Mouse (Mus musculus) ZHBTc4 (cell line): Measurements from ENCODE around the gene Kdm1a.
A peak's percentile ranks its signal among the peaks of the same experiment; 100 is the strongest.

Experiments
- DNase-seq: peaks from one replicate; pipeline ENCODE4 v3.0.0-alpha.2; 2011; ENCODE audit warnings: low read depth, low spot score

Kdm1a gene

DNA sequence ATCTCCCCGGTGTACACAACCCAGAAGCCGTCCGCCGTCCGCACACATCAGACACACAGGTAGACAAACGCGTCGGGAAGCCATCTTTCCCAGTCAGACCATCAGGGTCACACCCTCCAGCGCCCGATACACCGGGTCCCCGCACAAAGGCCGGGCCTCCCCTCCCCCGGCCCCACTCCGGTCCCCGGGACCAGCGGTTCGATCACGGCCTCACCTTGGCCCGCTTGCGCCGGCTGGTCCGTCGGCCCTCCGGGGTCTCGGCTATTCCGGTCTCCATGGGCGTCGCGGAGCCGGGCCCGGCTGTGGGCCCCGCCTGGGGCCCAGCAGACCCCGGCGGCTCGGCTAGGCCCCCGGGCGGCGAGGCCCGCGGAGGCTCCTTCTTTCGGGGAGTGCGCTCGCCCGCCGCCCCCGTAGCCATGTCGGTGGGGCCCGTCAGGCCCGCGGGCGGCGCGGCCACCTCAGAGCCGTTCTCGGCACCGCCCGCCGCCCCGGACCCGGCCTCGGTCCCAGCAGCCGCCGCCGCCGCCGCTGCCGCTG, 437 bp downstream of the Kdm1a start:
- DNase-seq = peak; percentile 77

DNA sequence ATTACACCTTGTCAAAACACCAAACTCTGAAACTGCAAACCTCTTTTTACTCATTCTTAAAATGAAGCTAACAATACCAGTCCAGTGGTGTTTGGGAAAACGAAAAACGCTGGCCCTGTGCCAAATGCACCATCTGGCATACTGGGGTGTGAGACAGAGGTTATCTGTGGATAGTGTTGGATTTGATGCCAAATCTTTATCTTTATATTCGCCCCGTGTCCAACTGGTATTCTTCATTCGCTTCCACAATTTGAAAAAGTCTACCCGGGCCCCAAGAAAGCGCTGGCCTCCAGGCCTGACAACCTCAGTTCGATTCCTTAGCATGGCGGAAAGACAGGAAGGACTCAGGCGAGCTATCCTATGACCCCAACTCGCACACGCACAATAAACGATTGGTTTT, 1.0 kb downstream of the Kdm1a start:
- no peak for DNase-seq

DNA sequence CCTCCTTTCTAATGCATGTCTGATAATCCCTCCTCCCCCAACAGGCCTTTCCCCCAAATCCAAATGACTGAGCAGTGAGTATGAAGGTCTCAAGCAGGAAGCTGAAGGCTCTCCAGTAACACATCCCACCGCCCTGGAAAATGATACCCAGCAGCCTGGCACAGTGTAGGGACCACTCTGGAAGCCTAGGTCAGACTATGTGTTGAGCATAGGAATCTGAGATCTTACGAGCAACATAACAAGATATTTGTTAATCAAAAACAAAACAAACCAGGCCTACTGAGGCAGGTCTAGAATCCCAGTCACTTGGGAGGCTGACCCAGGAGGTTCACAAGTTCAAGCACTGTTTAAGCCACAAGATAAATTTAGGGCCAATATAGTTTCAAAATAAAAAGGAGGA, 2.0 kb downstream of the Kdm1a start:
- no peak for DNase-seq

- peak; percentile 82 for DNase-seq
Measured at GRCm38 (mm10) chr4:136599869-136600268, 2.7 kb downstream of the Kdm1a start.

GRCm38 (mm10) chr4:136598268-136598876, 4.2 kb downstream of the Kdm1a start:
- peak; percentile 41 for DNase-seq

DNA sequence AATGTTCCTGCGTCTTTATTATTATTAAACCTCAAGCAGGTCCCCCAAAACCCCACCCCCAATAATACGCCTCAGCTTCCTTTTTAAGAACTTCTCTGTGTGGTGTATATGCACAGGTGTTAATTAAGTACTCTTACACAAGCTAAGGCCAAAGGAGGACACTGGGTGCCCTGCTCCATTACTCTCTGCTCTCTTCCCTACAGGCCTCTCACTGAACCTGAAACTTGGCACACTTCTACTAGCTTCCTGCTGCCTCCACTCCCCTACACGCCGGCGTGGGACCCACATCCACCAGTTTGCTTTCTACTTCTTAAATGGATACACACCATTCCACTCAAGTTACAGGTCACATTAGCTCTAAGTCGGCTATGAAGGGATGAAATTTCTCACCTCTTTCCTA, 7.3 kb downstream of the Kdm1a start:
- no peak for DNase-seq

DNA sequence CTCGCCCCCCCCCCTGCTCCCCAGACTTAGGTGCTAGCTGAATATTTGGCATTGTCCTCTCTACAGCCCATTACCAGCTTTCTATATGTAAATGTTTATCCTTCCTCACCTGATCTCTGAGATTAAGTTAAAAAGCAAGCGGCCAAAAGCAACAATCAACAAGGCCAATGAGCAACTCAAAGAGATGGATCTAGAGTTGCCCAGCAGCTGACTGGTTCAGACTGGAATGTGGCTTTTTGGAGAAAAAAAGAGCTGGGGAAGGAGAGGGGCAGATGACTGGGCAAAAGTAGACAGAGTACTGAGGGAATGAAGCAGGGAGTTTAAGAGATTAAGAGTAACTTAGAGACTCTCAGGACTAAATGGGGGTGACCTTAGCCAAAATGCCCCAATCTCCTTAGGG, 8.5 kb downstream of the Kdm1a start:
- DNase-seq = peak; percentile 73

DNA sequence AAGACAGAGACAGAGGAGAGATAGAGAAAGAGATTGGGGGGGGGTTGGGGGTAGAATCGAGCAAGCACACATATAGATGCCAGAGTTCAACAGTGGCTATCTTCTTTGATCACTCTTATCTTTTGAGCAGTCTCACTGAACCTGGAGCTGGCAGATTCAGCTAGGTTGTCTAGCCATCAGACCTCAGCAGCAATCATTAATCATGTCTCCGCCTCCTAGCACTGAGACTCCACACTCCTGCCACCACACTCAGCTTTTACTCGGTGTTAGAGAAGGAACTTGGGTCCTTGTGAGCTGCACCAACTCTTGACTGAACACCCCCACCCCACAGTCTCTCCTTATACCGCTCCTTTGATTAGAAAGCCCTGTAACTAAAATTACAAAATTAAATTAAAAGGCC, 10.4 kb downstream of the Kdm1a start:
- DNase-seq = no peak

DNA sequence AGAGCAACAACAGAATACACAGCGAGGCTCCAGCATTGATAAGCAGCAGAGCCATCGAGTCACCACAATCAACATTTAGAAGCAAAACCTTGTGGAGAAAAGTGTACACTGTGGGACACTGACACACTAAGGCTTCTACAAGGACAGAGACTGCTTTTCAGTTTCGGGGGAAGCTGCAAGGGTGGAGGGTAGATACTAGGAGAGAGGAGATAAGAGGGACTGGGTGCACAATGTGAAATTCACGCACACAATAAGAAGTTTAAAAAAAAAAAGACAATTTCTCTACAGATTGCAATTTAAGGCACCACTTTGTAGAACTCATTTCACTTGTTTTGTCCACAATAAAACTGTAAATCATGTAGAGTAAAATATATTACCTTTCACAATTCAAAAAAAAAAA, 14.5 kb downstream of the Kdm1a start:
- DNase-seq = no peak

DNA sequence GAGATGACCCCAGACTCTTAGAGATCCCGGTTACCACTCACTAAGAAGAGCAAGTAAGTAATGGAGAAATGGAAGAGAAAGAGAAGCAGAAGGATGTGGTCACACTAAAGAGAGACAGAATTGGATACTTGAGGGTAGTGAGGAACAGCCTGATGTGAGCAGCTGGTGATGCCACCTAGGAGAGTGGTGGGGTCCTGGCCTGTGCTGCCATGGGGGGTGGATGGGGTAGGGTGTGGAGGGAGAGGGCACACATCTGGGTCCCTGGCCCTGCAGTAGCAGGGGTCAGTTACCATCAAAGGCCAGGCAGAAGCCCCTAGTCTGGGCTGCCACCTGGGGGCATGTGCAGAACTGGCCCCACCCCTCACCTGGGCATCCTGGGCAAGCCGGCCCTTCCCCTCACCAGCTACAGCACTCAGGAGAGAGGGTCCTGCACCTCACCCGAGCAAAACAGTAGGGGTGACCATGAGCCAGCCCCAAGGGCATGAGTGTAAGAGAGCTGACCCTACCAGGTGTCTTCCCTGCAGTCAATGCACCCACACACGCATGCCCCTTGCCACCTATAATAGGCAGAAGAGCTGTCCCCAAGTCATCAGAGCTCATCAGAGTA, 15.2 kb downstream of the Kdm1a start:
- DNase-seq = no peak

GRCm38 (mm10) chr4:136581885-136582284, 20.6 kb downstream of the Kdm1a start:
- DNase-seq = no peak

DNA sequence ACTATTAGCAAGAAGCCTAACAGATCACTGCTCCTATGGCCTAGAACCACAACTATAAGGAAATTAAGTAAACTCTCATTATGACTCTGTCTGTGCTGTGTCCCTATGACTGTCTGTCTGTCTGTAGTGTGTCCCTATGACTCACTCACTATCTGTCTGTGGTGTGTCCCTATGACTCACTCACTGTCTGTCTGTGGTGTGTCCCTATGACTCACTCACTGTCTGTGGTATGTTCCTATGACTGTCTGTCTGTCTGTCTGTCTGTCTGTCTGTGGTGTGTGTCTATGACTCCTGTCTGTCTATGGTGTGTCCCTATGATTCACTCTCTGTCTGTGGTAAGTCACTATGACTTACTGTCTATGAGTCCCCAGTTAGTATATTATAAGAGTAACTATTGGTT, 32.5 kb downstream of the Kdm1a start:
- DNase-seq = no peak

GRCm38 (mm10) chr4:136568629-136569028, 33.9 kb downstream of the Kdm1a start:
- peak; percentile 61 for DNase-seq

GRCm38 (mm10) chr4:136562755-136563154, 39.8 kb downstream of the Kdm1a start:
- DNase-seq = peak; percentile 29

- no peak for DNase-seq
Measured at GRCm38 (mm10) chr4:136560270-136560991, 42.1 kb downstream of the Kdm1a start.

GRCm38 (mm10) chr4:136559690-136560089, 42.8 kb downstream of the Kdm1a start:
- no peak for DNase-seq

DNA sequence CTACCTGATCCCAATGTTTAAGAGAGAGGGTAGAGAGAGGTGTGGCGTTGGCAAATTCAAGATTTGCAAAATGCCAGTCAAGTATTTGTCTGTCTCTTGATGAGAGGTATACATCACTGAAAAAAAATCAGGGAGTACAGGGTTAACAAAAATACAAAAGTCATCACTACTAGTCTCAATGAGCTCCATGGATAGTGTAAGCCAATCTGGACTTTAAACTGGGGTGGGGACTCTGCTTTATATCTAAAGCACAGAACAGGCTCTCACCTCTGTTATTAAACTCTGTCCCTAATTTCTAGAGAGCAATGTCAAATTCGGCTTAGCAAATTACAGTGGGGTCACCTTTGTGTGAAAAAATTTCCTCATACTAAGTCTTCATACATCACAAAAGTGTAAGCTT, 44.9 kb downstream of the Kdm1a start:
- DNase-seq = no peak

GRCm38 (mm10) chr4:136553108-136553507, 49.4 kb downstream of the Kdm1a start:
- no peak for DNase-seq

DNA sequence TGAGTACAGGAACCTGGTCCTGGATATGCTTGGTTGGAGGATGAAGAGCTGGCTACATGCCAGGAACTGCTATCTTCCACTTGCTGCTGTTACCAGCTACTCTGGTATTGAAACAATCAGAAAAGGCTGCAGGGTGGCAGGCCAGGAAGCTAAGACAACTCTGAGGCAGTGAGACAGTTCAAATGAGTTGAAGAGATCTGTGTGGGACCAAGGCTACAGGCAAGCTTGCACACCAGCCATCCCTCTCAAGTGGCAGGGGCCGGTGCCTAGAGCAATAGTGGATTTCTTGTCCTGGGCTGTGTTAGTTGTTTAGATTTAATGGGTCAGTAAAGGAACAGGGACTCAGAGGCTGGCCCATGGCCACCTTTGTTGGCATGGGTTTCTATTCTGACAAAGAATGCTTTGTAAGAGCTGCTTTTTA, 54.1 kb downstream of the Kdm1a start:
- no peak for DNase-seq

- DNase-seq = no peak
Measured at GRCm38 (mm10) chr4:136547721-136548120, 54.8 kb downstream of the Kdm1a start.

DNA sequence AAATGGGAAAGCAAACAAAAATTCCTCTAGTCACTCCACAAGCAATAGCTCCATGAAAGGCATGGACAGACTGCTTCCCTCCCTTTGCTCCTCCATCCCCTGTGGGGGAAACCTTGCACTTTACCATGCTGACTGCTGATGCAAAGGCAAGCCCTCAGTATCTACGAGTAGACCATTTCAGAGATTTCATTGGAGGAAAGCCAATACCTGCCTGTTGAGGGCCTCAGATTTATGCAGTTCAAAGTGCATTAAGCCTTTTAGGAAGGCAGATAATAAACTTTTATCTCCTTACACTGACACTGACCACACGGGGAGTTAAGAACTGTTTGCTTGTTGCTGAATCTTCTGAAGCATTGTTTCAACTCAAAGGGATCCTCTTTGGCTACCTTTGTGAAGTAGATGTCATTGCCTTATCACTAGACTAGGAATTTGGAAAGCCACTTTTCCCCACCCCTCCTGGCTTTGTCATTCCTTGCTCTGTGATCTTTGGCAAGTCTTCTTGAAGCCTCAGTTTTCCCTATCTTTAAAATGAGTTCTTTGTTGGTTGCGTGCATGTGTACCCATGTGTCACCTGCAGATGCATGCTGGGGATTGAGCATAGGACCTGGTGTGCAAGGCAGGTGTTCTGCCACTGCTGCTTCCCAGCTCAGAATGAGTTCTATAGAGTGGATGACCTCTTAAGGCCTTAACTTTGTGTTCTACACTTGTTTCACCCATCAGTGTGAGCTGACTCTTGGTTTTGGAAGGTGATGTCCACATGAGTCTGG, 56.1 kb downstream of the Kdm1a start:
- peak; percentile 18 for DNase-seq

DNA sequence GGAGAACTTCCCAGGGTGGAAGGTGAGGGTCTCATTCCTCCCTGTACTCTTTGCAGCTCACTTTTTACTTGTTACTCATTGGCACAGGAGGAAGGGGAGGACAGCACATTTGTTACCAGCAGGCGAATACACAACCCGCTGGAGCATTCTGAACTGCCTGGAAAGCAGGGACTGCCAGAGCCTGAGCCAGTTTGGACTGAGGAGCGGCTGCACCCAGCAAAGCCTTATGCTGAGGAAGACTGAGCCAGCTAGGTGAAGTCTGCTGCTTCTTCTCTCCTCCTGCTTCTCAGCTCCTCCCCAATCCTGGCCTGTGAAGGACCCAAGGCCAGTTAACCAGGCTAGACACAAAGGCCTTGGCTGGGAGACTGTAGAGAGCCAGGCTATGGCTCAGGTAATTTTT, 57.4 kb downstream of the Kdm1a start:
- no peak for DNase-seq
